21 mouse cellular contexts compared by ENCODE assay signal in genomic region chr10:89626714-89627113, GRCm38 (mm10). TPM values are rescaled to one million over a fixed set of nuclear protein-coding genes. Genes with fewer than 3 reads are reported as not detected.
"Had no signal": no experiment of that assay in that cellular context is flagged by ENCODE, and none has a peak within 500 bp of the region (broad histone marks: within the 10 kb centered on the region; RNA-seq: fewer than 3 reads in every experiment).

No protein-coding gene starts in this region.

- H3K9me3 ChIP-seq: midbrain, embryonic 10.5 days; midbrain, embryonic 13.5 days; neural tube, embryonic 13.5 days; neural tube, embryonic 15.5 days had no signal

- H3K27me3 ChIP-seq: midbrain, embryonic 13.5 days; neural tube, embryonic 13.5 days; neural tube, embryonic 15.5 days had no signal

- H3K36me3 ChIP-seq: midbrain, embryonic 10.5 days; midbrain, embryonic 13.5 days; neural tube, embryonic 13.5 days; neural tube, embryonic 15.5 days had no signal

- H3K4me2 ChIP-seq: lung, embryonic 14.5 days; midbrain, embryonic 13.5 days; neural tube, embryonic 13.5 days; neural tube, embryonic 15.5 days had no signal

- H3K9ac ChIP-seq: lung, embryonic 14.5 days; midbrain, embryonic 13.5 days; neural tube, embryonic 13.5 days; neural tube, embryonic 15.5 days had no signal

- H3K4me3 ChIP-seq: midbrain, embryonic 10.5 days; midbrain, embryonic 13.5 days; myocyte; neural tube, embryonic 13.5 days; neural tube, embryonic 15.5 days had no signal

- H3K4me1 ChIP-seq: midbrain, embryonic 13.5 days; neural tube, embryonic 13.5 days; neural tube, embryonic 15.5 days had no signal

- H3K27ac ChIP-seq: midbrain, embryonic 10.5 days; midbrain, embryonic 13.5 days; neural tube, embryonic 13.5 days; neural tube, embryonic 15.5 days had no signal

- DNase-seq: lung, adult 18-20 months; lung, embryonic 14.5 days; lung, postnatal 10 days; lung, postnatal 4 days; retina, postnatal 1 day; right cerebral cortex, adult 18-20 months; right cerebral cortex, postnatal 25 days; right cerebral cortex, postnatal 4 days; spleen, adult 18-20 months; thymus, adult 18-20 months; thymus, postnatal 36 days had no signal

- ATAC-seq: midbrain, embryonic 13.5 days; midbrain, embryonic 16.5 days had no signal

RNA-seq across cellular contexts. Expression of gene Slc17a8, which starts 5.7 kb away (rescaled TPM):
- total RNA-seq: megakaryocyte, adult 5-6 weeks had no signal
- polyA plus RNA-seq: lung, embryonic 14.5 days; myocyte; neural tube, embryonic 11.5 days; small intestine, adult 2 months; stomach, embryonic 14.5 days had no signal
